Mouse (Mus musculus): ENCODE measurements around the gene Gm5475. TPM values are rescaled to one million over a fixed set of nuclear protein-coding genes. Genes with fewer than 3 reads are reported as not detected.
A peak's percentile ranks its signal among the peaks of the same experiment; 100 is the strongest.

The Gm5475 gene
- total and polyA plus RNA-seq, 2 experiments from 2014 or later: 0.04 TPM; not detected in 1

- Histone ChIP-seq H3K4me3 (ENCODE audit: low read depth, low read length) (no peak overlapping the region), H3K27ac (ENCODE audit: low read depth) (no peak overlapping the region), H3K36me3 (replicated peaks; ENCODE audit: control insufficient read depth, insufficient read depth, low read length) (peaks cover 13% of the 10 kb centered on the region), H3K4me2 (ENCODE audit: low read depth, low read length) (no peak overlapping the region), H3K4me1 (ENCODE audit: control insufficient read depth, insufficient read depth) (0 out of 2 replicates have a peak, but pooled peaks cover 16% of the 10 kb centered on the region), H3K9me3 (replicated peaks; ENCODE audit: control insufficient read depth, low read length) (no peaks in the 10 kb centered on the region), H3K27me3 (ENCODE audit: control insufficient read depth, insufficient read depth, low read length) (no peaks in the 10 kb centered on the region), H3K9ac (replicated peaks; ENCODE audit: low read depth, low read length) (no peak overlapping the region)
- DNase-seq (ENCODE audit: low spot score): no peak
- 68% methylated on average over 4 of the region's 4 CpGs for whole genome bisulfite sequencing
- TF ChIP-seq CTCF (IDR thresholded peaks at IDR 0.05; ENCODE audit: low read depth) (no peak), EP300 (IDR thresholded peaks at IDR 0.05; ENCODE audit: low read depth) (no peak)
- ATAC-seq (ENCODE audit: insufficient read depth, low read depth): no peak
Observed at GRCm38 (mm10) chr15:100414011-100414410, 7.9 kb upstream of the Gm5475 start.

- TF ChIP-seq EP300 (IDR thresholded peaks at IDR 0.05; ENCODE audit: low read depth) (no peak), CTCF (IDR thresholded peaks at IDR 0.05; ENCODE audit: low read depth) (no peak)
- Histone ChIP-seq H3K4me1 (ENCODE audit: control insufficient read depth, insufficient read depth) (0 out of 2 replicates have a peak, but pooled peaks cover 19% of the 10 kb centered on the region), H3K9ac (replicated peaks; ENCODE audit: low read depth, low read length) (no peak overlapping the region), H3K4me3 (ENCODE audit: low read depth, low read length) (no peak overlapping the region), H3K27me3 (ENCODE audit: control insufficient read depth, insufficient read depth, low read length) (no peaks in the 10 kb centered on the region), H3K9me3 (replicated peaks; ENCODE audit: control insufficient read depth, low read length) (no peaks in the 10 kb centered on the region), H3K36me3 (replicated peaks; ENCODE audit: control insufficient read depth, insufficient read depth, low read length) (peaks cover 7% of the 10 kb centered on the region), H3K4me2 (ENCODE audit: low read depth, low read length) (no peak overlapping the region), H3K27ac (ENCODE audit: low read depth) (0 out of 2 replicates have a peak overlapping the region, but pooled peaks have one; percentile 11)
- DNase-seq (ENCODE audit: low spot score) (no peak), ATAC-seq (ENCODE audit: insufficient read depth, low read depth) (peak; percentile 64)
- 65% methylated on average over 13 of the region's 13 CpGs for WGBS
Observed at GRCm38 (mm10) chr15:100414942-100415341, 7.0 kb upstream of the Gm5475 start.

GRCm38 (mm10) chr15:100415684-100416083, 6.3 kb upstream of the Gm5475 start:
- no peak for DNase-seq (ENCODE audit: low spot score)
- TF ChIP-seq CTCF (IDR thresholded peaks at IDR 0.05; ENCODE audit: low read depth) (no peak), EP300 (IDR thresholded peaks at IDR 0.05; ENCODE audit: low read depth) (no peak)
- WGBS: 81% methylated on average over 8 of the region's 8 CpGs

GRCm38 (mm10) chr15:100417854-100418450, 4.0 kb upstream of the Gm5475 start:
- Histone ChIP-seq H3K9me3 (replicated peaks; ENCODE audit: control insufficient read depth, low read length) (no peaks in the 10 kb centered on the region), H3K36me3 (replicated peaks; ENCODE audit: control insufficient read depth, insufficient read depth, low read length) (no peaks in the 10 kb centered on the region), H3K27ac (ENCODE audit: low read depth) (no peak overlapping the region), H3K9ac (replicated peaks; ENCODE audit: low read depth, low read length) (no peak overlapping the region), H3K4me2 (ENCODE audit: low read depth, low read length) (no peak overlapping the region), H3K4me3 (ENCODE audit: low read depth, low read length) (no peak overlapping the region), H3K27me3 (ENCODE audit: control insufficient read depth, insufficient read depth, low read length) (no peaks in the 10 kb centered on the region), H3K4me1 (ENCODE audit: control insufficient read depth, insufficient read depth) (peaks cover 27% of the 10 kb centered on the region)
- TF ChIP-seq CTCF (IDR thresholded peaks at IDR 0.05; ENCODE audit: low read depth) (no peak), EP300 (IDR thresholded peaks at IDR 0.05; ENCODE audit: low read depth) (no peak)
- 81% methylated on average over 9 of the region's 9 CpGs for WGBS
- DNase-seq (ENCODE audit: low spot score) (no peak), ATAC-seq (ENCODE audit: insufficient read depth, low read depth) (no peak)

More at GRCm38 (mm10) chr15:100415684-100416083, 6.3 kb upstream of the Gm5475 start:
- Histone ChIP-seq H3K27me3 (ENCODE audit: control insufficient read depth, insufficient read depth, low read length) (no peaks in the 10 kb centered on the region), H3K27ac (ENCODE audit: low read depth) (no peak overlapping the region), H3K9ac (replicated peaks; ENCODE audit: low read depth, low read length) (no peak overlapping the region), H3K4me3 (ENCODE audit: low read depth, low read length) (no peak overlapping the region), H3K4me2 (ENCODE audit: low read depth, low read length) (no peak overlapping the region), H3K36me3 (replicated peaks; ENCODE audit: control insufficient read depth, insufficient read depth, low read length) (no peaks in the 10 kb centered on the region), H3K9me3 (replicated peaks; ENCODE audit: control insufficient read depth, low read length) (no peaks in the 10 kb centered on the region), H3K4me1 (ENCODE audit: control insufficient read depth, insufficient read depth) (0 out of 2 replicates have a peak, but pooled peaks cover 19% of the 10 kb centered on the region)
- no peak for ATAC-seq (ENCODE audit: insufficient read depth, low read depth)

- WGBS: 63% methylated on average over 8 of the region's 8 CpGs
- peaks cover 33% of the 10 kb centered on the region for H3K4me1 ChIP-seq (ENCODE audit: control insufficient read depth, insufficient read depth)
- no peak for ATAC-seq (ENCODE audit: insufficient read depth, low read depth)
- no peak overlapping the region for H3K4me3 ChIP-seq (ENCODE audit: low read depth, low read length)
- no peak overlapping the region for H3K27ac ChIP-seq (ENCODE audit: low read depth)
- H3K36me3 ChIP-seq (replicated peaks; ENCODE audit: control insufficient read depth, insufficient read depth, low read length): no peaks in the 10 kb centered on the region
- no peaks in the 10 kb centered on the region for H3K9me3 ChIP-seq (replicated peaks; ENCODE audit: control insufficient read depth, low read length)
- no peak for DNase-seq (ENCODE audit: low spot score)
- H3K9ac ChIP-seq (replicated peaks; ENCODE audit: low read depth, low read length): no peak overlapping the region
- TF ChIP-seq CTCF (IDR thresholded peaks at IDR 0.05; ENCODE audit: low read depth) (no peak), EP300 (IDR thresholded peaks at IDR 0.05; ENCODE audit: low read depth) (no peak)
- peaks cover 10% of the 10 kb centered on the region; the same call in 1 of the 2 replicates for H3K27me3 ChIP-seq (ENCODE audit: control insufficient read depth, insufficient read depth, low read length)
- H3K4me2 ChIP-seq (ENCODE audit: low read depth, low read length): no peak overlapping the region
Observed at GRCm38 (mm10) chr15:100419311-100419710, 2.6 kb upstream of the Gm5475 start.
